Mouse (Mus musculus) urinary bladder, adult 2 months (tissue): Measurements from ENCODE around the gene Pld4. TPM values are rescaled to one million over a fixed set of nuclear protein-coding genes. Genes with fewer than 3 reads are reported as not detected.
"Not testable (repeated sequence)": the region's sequence is repeated elsewhere in the genome, so short reads cannot be mapped to it uniquely, and the experiment has no call there.

Source experiments
- DNase-seq: peaks from one replicate; pipeline ENCODE4 v3.0.0; 2022; ENCODE audit warnings: low spot score
- polyA plus RNA-seq: library from polyadenylated mRNA; depleted of rRNA; stranded (reverse); fragments of >200 nt; gene quantifications from 2 replicates; pipeline ENCODE4 v1.2.3, GENCODE M21; 2012; rRNA removed

The Pld4 gene
- polyA plus RNA-seq, 1 experiment: 38.8 TPM

GRCm38 (mm10) chr12:112801864-112802846 is 41.7 kb downstream of the Pld4 start, which contains the start of gene Ahnak2:
Gene Ahnak2, minus strand, starts transcription at chr12:112802657.
- no peak for DNase-seq

- DNase-seq: no peak
These were observed 42.5 kb downstream of the Pld4 start for GRCm38 (mm10) chr12:112802917-112803316.

DNA sequence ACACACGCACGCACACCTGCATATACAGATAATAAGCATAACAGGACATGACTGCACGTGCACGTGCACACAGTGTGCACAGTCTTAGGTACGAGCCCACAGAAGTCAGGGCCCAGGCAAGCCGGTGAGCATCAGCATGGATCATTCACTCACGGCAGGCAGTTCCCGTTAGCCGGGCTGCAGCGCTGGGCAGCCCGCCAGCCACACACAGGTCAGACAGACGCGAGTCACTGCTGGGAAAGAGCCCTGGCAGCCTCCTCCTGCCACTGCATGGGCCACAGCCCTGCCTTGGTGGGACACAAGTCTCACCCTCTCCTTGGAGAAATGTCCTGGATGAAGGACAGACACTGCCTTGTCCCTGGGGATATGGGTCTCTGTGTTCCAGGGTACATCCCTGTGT is 43.6 kb downstream of the Pld4 start:
- no peak for DNase-seq

GRCm38 (mm10) chr12:112806044-112806443 is 45.6 kb downstream of the Pld4 start:
- DNase-seq: no peak

GRCm38 (mm10) chr12:112807796-112808195 is 47.3 kb downstream of the Pld4 start:
- DNase-seq: no peak

- DNase-seq: no peak
These were observed 47.7 kb downstream of the Pld4 start for GRCm38 (mm10) chr12:112808212-112808586.

DNA sequence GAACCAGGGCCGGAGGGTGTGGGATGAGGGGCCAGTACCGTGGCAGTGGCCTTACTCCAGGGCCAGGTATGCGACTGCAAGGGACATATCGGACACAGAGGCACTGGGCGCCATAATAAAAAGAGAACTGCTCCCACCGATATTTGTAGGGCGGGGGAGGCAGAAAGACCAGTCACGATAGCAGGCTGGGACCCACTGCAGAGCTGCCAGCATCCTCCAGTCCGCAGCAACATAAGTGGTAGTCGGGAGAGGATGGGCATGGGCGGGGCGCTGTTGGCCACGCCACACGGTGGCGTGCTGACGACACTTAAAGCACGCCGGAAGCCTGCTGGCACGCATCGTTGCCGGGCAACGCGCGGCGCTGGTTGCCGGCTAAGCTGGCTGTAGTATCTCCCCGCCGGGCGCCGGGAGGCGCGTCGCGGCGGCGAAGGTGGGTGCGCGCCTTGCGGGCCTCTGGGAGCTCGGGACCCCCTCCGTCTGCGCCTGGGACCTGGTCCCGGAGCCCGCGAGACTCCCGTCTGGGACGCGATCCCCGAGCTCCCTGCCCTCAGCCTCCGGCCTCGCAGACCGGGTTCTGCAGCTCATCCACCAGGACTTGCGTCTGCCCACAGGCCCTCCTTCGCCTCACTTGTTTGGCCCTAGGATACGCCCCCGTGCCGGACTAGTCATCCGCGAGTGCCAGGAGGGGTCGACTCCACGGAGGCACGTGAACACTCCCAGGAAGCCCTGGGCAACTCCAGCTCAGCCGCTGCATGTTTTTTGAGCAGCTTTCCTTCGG is 48.3 kb downstream of the Pld4 start, which contains the start of gene Clba1:
Gene Clba1 (plus strand): TSS at position 351 of the 778 bp plus-strand sequence.
- peak; percentile 77 for DNase-seq

GRCm38 (mm10) chr12:112809641-112810040 is 49.2 kb downstream of the Pld4 start:
- no peak for DNase-seq

DNA sequence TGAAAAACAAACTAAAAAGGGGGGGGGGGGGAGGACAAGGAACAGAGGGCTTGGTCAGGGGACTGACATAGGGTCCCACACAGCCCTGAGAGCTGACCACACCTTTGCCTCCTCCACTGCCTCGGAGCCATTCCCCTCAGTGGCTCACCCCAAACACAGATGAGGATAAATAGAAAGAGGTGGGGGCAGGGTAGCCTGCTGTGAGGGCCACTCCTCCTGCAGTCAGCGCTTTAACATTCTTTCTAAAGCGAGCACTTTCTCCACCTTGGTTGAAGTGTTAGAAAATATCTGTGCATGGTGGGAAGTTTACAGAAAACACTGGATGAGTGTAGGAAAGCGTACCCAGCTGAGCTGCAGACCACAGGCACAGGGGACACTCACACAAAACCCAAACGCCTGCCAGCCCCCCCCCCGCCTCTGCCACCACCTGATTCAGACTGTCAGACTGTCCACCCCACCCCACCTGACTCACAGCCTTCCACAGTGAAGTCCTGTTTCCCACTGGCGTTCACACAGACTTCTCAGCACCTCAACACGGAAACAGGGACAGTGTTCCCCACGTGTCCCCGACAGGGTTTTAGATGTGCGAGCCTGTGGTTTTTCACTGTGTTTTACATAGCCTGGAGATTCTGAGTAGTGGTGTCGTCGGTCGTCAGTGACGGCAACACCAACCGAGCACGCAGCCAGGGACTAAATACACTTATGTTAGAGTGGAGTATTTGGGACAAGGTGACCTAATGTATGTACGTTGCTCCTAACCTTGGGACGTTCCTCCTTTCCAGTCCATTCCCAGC is 49.8 kb downstream of the Pld4 start:
- no peak for DNase-seq

DNA sequence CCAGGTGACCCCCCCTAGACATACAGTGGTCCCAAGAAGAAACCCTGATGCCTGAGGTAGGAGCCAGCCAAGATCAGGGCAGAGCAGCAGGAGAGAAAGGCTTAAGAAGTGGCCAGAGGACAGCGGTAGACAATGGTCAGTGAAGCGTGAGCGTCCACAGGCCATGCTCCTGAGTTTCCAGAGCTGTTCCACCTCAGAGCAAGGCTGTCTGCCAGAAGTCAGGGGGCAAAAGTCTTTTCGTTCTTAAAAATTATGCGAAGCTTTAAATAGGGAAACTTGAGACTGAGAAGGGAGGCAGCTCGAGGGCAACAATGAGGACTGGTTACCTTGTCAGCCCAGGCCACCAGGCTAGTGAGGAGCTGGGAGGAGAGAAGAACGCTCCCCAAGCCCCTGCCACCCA is 52.9 kb downstream of the Pld4 start:
- DNase-seq: peak; percentile 11

- peak; percentile 14 for DNase-seq
These were observed 54.4 kb downstream of the Pld4 start for GRCm38 (mm10) chr12:112814682-112815470.

DNA sequence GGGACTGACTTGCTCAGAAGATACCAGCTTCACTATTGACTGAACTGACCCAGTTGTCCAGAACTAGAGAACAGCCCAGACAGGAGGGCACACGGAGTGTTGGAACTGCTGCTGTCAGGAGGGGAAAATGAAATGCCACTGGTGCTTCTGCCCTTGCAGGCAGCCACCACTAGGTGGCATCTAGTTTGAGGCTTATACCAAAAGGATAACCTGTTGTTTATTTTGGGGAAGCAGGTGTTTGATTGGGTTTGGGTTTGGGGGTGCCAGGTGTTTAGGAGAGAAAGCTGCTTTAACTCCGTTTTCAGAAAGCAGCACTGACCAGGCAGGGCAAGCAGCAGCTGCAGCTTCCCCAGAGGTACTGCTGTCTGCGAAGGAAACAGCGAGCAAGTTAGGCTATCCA is 55.8 kb downstream of the Pld4 start:
- peak; percentile 23 for DNase-seq

- DNase-seq: not testable (repeated sequence)
These were observed 56.4 kb downstream of the Pld4 start for GRCm38 (mm10) chr12:112816866-112817265.

Other genes starting within 250 kb of the Pld4 start
- 0.22 TPM in 2 replicates for gene Tmem179, start 243.9 kb upstream of the Pld4 start, polyA plus RNA-seq
- 37.4 and 52.8 TPM in 2 replicates for gene Inf2, start 171.9 kb upstream of the Pld4 start, polyA plus RNA-seq
- gene Adssl1, start 140.6 kb upstream of the Pld4 start, polyA plus RNA-seq: 19.5 and 26.9 TPM in 2 replicates
- gene Siva1, start 116.0 kb upstream of the Pld4 start, polyA plus RNA-seq: 62.6 and 71.8 TPM in 2 replicates
- 149 and 150 TPM in 2 replicates for gene Akt1, start 85.8 kb upstream of the Pld4 start, polyA plus RNA-seq
- gene Zbtb42, start 81.8 kb upstream of the Pld4 start, polyA plus RNA-seq: 18.0 and 20.5 TPM in 2 replicates
- gene Cep170b, start 40.2 kb upstream of the Pld4 start, polyA plus RNA-seq: 33.2 and 42.5 TPM in 2 replicates
- gene Ahnak2, start 42.0 kb downstream of the Pld4 start, polyA plus RNA-seq: 40.7 and 65.9 TPM in 2 replicates
- gene Clba1, start 48.3 kb downstream of the Pld4 start, polyA plus RNA-seq: 4.5 and 5.3 TPM in 2 replicates
- gene Cdca4, start 68.8 kb downstream of the Pld4 start, polyA plus RNA-seq: 17.0 and 22.2 TPM in 2 replicates
- gene Gpr132, start 107.6 kb downstream of the Pld4 start, polyA plus RNA-seq: 3.4 and 4.1 TPM in 2 replicates
- 42.7 and 62.7 TPM in 2 replicates for gene Jag2, start 169.1 kb downstream of the Pld4 start, polyA plus RNA-seq
- gene Nudt14, start 181.5 kb downstream of the Pld4 start, polyA plus RNA-seq: 42.4 and 54.6 TPM in 2 replicates
- gene Btbd6, start 215.8 kb downstream of the Pld4 start, polyA plus RNA-seq: 23.9 and 26.8 TPM in 2 replicates
- 69.1 and 82.7 TPM in 2 replicates for gene Brf1, start 240.0 kb downstream of the Pld4 start, polyA plus RNA-seq